Mouse (Mus musculus) lung, embryonic 14.5 days (tissue): ENCODE results near the gene Apln. TPM values are rescaled to one million over a fixed set of nuclear protein-coding genes. Genes with fewer than 3 reads are reported as not detected.

Experiments
- ATAC-seq: fragments of 200-750 bp; cut with Nextera tagmentation; 2 replicates; pipeline ENCODE4 v1.8.0; 2017; ENCODE audit warnings: mild to moderate bottlenecking, moderate TSS enrichment, moderate library complexity; ENCODE audit not compliant: insufficient read depth
- DNase-seq: peaks from one replicate; pipeline ENCODE4 v3.0.0-alpha.2; 2015
- H3K27ac ChIP-seq: fragments of 300-500 bp; sonication (generic); 2 replicates; pipeline ENCODE4 v1.5.1; 2014; ENCODE audit warnings: low read depth, mild to moderate bottlenecking, moderate library complexity
- H3K27me3 ChIP-seq: fragments of 300-500 bp; sonication (generic); 2 replicates; pipeline ENCODE4 v1.6.1; 2014; ENCODE audit warnings: low read length, control low read depth; ENCODE audit not compliant: insufficient read depth
- H3K36me3 ChIP-seq: fragments of 300-500 bp; sonication (generic); 2 replicates; pipeline ENCODE4 v1.6.1; 2014; ENCODE audit warnings: control low read depth; ENCODE audit not compliant: insufficient read depth
- H3K4me1 ChIP-seq: fragments of 300-500 bp; sonication (generic); 2 replicates; pipeline ENCODE4 v1.6.1; 2014; ENCODE audit warnings: antibody characterized with exemption, control low read depth; ENCODE audit not compliant: insufficient read depth
- H3K4me2 ChIP-seq: fragments of 300-500 bp; sonication (generic); 2 replicates; pipeline ENCODE4 v1.6.1; 2014; ENCODE audit warnings: mild to moderate bottlenecking
- H3K4me3 ChIP-seq: fragments of 300-500 bp; sonication (generic); 2 replicates; pipeline ENCODE4 v1.5.1; 2014; ENCODE audit warnings: low read depth, low read length
- H3K9ac ChIP-seq: fragments of 300-500 bp; sonication (generic); 2 replicates; pipeline ENCODE4 v1.6.1; 2014
- H3K9me3 ChIP-seq: fragments of 300-500 bp; sonication (generic); 2 replicates; pipeline ENCODE4 v1.6.1; 2016; ENCODE audit warnings: low read depth, low read length, control low read depth
- CTCF ChIP-seq: IDR thresholded peaks from 2 replicates; pipeline ENCODE4 v1.5.1; 2016; ENCODE audit warnings: antibody characterized with exemption, low read depth
- WGBS: fragments of 180-500 bp; shearing (Covaris S2); extraction: QIAGEN DNeasy Blood & Tissue Kit; methylation state at CpG from one replicate; pipeline ENCODE4 v1.1.7; 2014; 5-methylcytosine and 5-hydroxymethylcytosine counted together
- polyA plus RNA-seq: library from polyadenylated mRNA; unstranded; fragments of >200 nt; fragmentation: Nextera tagmentation; extraction: Ambion mirVana; gene quantifications from 2 replicates; pipeline ENCODE4 v1.2.1, GENCODE M21; 2014

Gene Apln
- polyA plus RNA-seq, 1 experiment from 2014 or later = 15.7 TPM

- H3K36me3 ChIP-seq = no peaks in the 10 kb centered on the region
- H3K9ac ChIP-seq = no peak overlapping the region
- H3K27ac ChIP-seq = no peak overlapping the region
- peak; percentile 71 for TF ChIP-seq CTCF
- no peaks in the 10 kb centered on the region for H3K9me3 ChIP-seq
- 7% methylated on average over 19 of the region's 19 CpGs for WGBS
- peak overlapping the region; percentile 54 for H3K4me2 ChIP-seq
- H3K4me3 ChIP-seq = peak overlapping the region; percentile 21; the same call in 1 of the 2 replicates
- no peaks in the 10 kb centered on the region for H3K4me1 ChIP-seq
- peak; percentile 82 for DNase-seq
- no peak for ATAC-seq
- 0 out of 2 replicates have a peak, but pooled peaks cover under 1% of the 10 kb centered on the region for H3K27me3 ChIP-seq
Observed at GRCm38 (mm10) chrX:47985000-47985619, 49.5 kb downstream of the Apln start.

- Histone ChIP-seq H3K9me3 (no peaks in the 10 kb centered on the region), H3K4me2 (no peak overlapping the region), H3K4me1 (no peaks in the 10 kb centered on the region), H3K36me3 (no peaks in the 10 kb centered on the region), H3K27me3 (no peaks in the 10 kb centered on the region), H3K4me3 (no peak overlapping the region), H3K9ac (no peak overlapping the region), H3K27ac (no peak overlapping the region)
- TF ChIP-seq CTCF = no peak
- no peak for ATAC-seq
- no peak for DNase-seq
- WGBS = 44% methylated on average over 5 of the region's 5 CpGs
Observed at GRCm38 (mm10) chrX:47977078-47977477, 57.6 kb downstream of the Apln start.

- no peaks in the 10 kb centered on the region for H3K9me3 ChIP-seq
- H3K4me3 ChIP-seq = no peak overlapping the region
- ATAC-seq = no peak
- TF ChIP-seq CTCF = no peak
- no peak overlapping the region for H3K4me2 ChIP-seq
- H3K27ac ChIP-seq = no peak overlapping the region
- no peak for DNase-seq
- no peaks in the 10 kb centered on the region for H3K36me3 ChIP-seq
- H3K4me1 ChIP-seq = no peaks in the 10 kb centered on the region
- no peaks in the 10 kb centered on the region for H3K27me3 ChIP-seq
- H3K9ac ChIP-seq = no peak overlapping the region
- WGBS = 66% methylated on average over 4 of the region's 4 CpGs
Observed at GRCm38 (mm10) chrX:47976551-47976950, 58.1 kb downstream of the Apln start.

Other genes with a start within 250 kb of the Apln start
- 29.9 and 32.5 TPM in 2 replicates for gene Smarca1, start 141.9 kb downstream of the Apln start, polyA plus RNA-seq
- gene Ocrl, start 122.5 kb downstream of the Apln start, polyA plus RNA-seq = 22.0 and 22.3 TPM in 2 replicates
- gene Xpnpep2, start 73.9 kb upstream of the Apln start, polyA plus RNA-seq = 1.3 and 1.5 TPM in 2 replicates
- gene Sash3, start 111.6 kb upstream of the Apln start, polyA plus RNA-seq = 2.1 and 2.6 TPM in 2 replicates
- gene Zdhhc9, start 174.0 kb upstream of the Apln start, polyA plus RNA-seq = 5.1 and 5.7 TPM in 2 replicates
- 21.5 and 23.7 TPM in 2 replicates for gene Utp14a, start 222.0 kb upstream of the Apln start, polyA plus RNA-seq